Mouse (Mus musculus): Measurements from ENCODE around the gene Snta1.
"Not testable (repeated sequence)": the region's sequence is repeated elsewhere in the genome, so short reads cannot be mapped to it uniquely, and the experiment has no call there.

Gene Snta1

DNA sequence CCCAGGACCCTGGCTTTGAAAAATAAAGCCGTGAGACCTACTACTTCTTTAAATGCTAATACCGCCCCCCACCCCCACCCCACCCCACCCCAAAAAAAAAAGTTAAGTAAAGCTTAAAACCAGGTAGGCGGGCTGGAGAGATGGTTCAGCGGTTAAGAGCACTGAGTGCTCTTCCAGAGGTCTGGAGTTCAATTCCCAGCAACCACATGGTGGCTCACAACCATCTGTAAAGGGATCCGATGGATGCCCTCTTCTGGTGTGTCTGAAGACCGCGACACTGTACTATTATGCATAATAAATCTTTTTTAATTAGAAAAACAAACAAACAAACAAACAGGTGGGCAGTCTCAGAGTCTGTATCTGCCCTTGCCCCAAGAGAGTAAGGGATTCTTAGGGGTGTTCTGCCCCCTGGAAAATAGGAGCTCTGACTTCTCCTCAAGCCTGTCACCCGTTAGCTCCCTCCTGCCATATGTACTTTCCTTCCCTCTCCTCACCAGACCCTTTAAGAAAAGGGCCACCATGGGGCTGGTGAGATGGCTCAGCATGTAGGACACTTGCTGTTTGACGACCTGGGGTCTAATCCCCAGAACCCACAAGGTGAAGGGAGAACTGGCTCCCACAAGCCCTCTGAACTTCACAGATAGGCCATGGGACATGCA is 34.9 kb downstream of the Snta1 start, which contains the start of gene Cdk5rap1:
Cdk5rap1 (minus strand) TSS at position 169 of the 659 bp plus-strand sequence.
- no peak for DNase-seq (ENCODE audit: low read depth, low spot score)

DNA sequence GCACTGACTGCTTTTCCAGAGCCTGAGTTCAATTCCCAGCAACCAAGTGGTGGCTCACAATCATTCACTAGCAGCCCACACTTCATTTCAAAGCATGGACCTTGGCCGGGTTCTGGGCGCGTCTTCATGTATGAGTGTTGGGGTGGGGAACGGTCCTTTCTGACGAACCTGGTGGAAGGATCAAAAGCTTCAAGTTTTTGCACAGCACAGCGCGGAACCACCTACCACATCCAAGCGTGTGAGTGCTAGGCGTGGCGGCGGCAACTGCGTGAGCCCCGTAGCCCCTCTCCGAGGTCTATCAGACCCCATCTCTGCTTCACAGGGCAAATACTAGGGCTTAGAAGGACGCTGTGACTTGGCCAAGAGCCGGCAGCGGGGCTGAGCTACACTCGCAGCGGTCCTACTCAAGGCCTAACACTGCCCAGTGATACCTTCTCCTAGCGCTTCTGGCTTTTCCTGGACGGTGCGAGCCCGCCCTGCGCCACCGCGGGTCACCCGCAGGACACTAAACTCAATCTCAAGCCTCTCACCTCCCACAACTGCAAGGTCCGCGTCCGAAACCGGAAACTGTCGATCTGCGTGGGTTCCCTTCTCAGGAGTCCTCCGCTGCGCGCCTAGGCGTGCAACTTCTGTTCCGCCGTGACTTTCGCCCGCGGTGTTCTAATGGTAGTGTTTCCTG is 35.6 kb downstream of the Snta1 start:
- DNase-seq (ENCODE audit: low read depth, low spot score) = peak; percentile 74

GRCm38 (mm10) chr2:154367510-154367909 is 40.4 kb downstream of the Snta1 start:
- DNase-seq (ENCODE audit: low read depth, low spot score) = no peak

DNA sequence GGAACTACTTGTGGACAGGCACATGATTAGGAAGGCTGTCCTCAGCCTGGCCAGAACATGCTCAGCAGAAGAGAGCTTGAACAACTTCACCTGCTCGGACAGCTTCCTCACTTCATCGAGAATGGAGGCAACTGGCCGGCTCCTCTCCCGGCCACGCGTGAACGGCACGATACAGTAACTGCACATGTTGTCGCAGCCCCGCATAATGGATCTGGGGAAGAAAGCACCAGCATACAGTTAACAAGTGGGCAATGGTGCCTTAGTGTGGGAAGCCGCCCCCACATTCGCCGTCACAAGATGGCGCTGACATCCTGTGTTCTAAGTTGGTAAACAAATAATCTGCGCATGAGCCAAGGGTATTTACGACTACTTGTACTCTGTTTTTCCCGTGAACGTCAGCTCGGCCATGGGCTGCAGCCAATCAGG is 53.9 kb downstream of the Snta1 start:
- not testable (repeated sequence) for DNase-seq (ENCODE audit: low read depth, low spot score)

DNA sequence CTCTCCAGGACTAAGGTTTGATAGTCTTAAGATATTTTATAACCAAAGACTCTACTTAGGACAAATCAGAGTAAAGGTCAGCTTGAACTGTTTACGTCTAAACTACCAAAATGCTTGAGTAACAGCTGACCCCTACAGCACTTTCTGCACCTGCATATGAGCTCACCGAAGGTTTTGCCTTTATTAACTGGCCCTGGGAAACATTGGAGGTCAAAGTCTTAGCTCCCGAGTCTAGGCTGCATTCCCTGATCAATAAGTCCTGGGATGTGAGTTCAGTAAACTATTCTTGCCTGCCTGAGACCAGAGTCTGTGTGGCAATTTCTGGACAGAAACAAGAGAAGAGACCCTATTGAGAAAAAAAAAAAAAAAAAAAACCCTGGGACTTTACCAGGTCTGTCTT is 59.7 kb downstream of the Snta1 start:
- DNase-seq (ENCODE audit: low read depth, low spot score) = no peak

- DNase-seq (ENCODE audit: low read depth, low spot score) = no peak
These were observed 68.5 kb downstream of the Snta1 start for GRCm38 (mm10) chr2:154339356-154339755.

- DNase-seq (ENCODE audit: low read depth, low spot score) = no peak
These were observed 69.7 kb downstream of the Snta1 start for GRCm38 (mm10) chr2:154338161-154338560.

- DNase-seq (ENCODE audit: low read depth, low spot score) = no peak
These were observed 72.3 kb downstream of the Snta1 start for GRCm38 (mm10) chr2:154335572-154335971.

DNA sequence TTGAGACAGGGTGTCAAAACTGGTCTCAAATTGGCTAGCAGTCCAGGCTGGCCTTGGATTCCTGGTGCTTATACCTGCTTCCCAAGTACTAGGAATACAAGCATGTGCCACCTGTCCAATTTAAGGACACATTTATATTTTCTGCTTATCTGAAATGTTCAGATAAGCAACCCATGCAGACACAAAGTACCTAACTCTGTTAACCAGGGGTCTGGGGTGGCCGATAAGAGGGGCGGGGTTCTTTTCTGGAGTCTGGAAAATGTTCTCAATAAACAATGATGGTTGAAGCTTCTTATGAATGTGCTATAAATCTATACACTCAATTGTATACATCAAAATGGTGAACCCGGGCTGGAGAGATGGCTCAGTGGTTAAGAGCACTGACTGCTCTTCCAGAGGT is 81.0 kb downstream of the Snta1 start:
- DNase-seq (ENCODE audit: low read depth, low spot score) = peak; percentile 52
